Comparison of ENCODE assay signal across 8 mouse cellular contexts in the genomic region with DNA sequence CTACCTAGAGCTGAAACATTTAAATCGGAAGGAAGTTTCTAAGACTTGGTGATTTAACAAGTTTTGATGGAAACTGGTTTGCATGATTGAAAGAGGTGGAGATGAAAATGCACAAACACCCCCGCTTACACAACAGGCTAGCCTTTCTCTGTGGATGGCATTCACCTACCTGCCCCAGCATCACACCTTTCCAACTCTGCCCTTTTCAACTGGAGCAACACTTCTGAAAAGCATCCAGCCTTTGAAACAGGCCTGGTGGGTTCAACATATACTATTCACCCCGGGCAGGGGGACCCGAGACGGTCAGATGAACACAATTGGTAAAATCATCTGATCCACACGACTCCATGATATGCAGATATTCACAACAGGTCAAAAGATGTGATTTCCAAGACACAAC. TPM values are rescaled to one million over a fixed set of nuclear protein-coding genes. Genes with fewer than 3 reads are reported as not detected.
DNase-seq lines count a peak whose midpoint lies in the region; ATAC-seq and TF ChIP-seq lines count a peak whose summit lies in the region.

No protein-coding gene starts in this region.

- H3K4me2 ChIP-seq in liver, embryonic 14.5 days (ENCODE audit: low read depth): peak overlapping the region; percentile 90

- no peak overlapping the region for H3K27ac ChIP-seq in gastrocnemius, adult 2 months
- H3K27ac ChIP-seq in liver, embryonic 14.5 days: no peak overlapping the region

- no peak for DNase-seq in gastrocnemius, adult 2 months
- no peak for DNase-seq in gastrocnemius, postnatal 10 days
- DNase-seq in urinary bladder, postnatal 14 days (ENCODE audit: low spot score): peak; percentile 2
- DNase-seq in urinary bladder, postnatal 4 days (ENCODE audit: low spot score in 2 of 2): no peak
- DNase-seq in liver, embryonic 14.5 days (ENCODE audit: low read depth in 3 of 3, low spot score in 3 of 3): no peak
- no peak for DNase-seq in layer of hippocampus, postnatal 36 days
- no peak for DNase-seq in adrenal gland, postnatal 14 days
- no peak for DNase-seq in B cell, adult 2 months

- no peak overlapping the region for H3K9ac ChIP-seq in liver, embryonic 14.5 days (replicated peaks)

- ATAC-seq in liver, embryonic 14.5 days (ENCODE audit: insufficient read depth): no peak

- no peaks in the 10 kb centered on the region for H3K27me3 ChIP-seq in liver, embryonic 14.5 days (ENCODE audit: control insufficient read depth, insufficient read depth, low read length)

- WGBS in liver, embryonic 14.5 days (ENCODE audit: insufficient replicate concordance): 59% methylated on average over 6 of the region's 6 CpGs

- H3K4me3 ChIP-seq in gastrocnemius, adult 2 months: peak overlapping the region; percentile 96
- no peak overlapping the region for H3K4me3 ChIP-seq in liver, embryonic 14.5 days (ENCODE audit: insufficient read depth in 1 of 2, low read depth in 2 of 2, low read length in 2 of 2)

- intact Hi-C loops in gastrocnemius, adult 2 months (cut with DNase I): loop anchor here (2.0 kb wide), 1 partner anchor 273 kb away; no protein-coding TSS in a partner anchor

- no peak for TF ChIP-seq EP300 in liver, embryonic 14.5 days (IDR thresholded peaks at IDR 0.05; ENCODE audit: low read depth)

- TF ChIP-seq CTCF in gastrocnemius, adult 2 months (IDR thresholded peaks at IDR 0.05): no peak
- no peak for TF ChIP-seq CTCF in liver, embryonic 14.5 days (IDR thresholded peaks at IDR 0.05; ENCODE audit: low read depth)

- no peaks in the 10 kb centered on the region for H3K36me3 ChIP-seq in liver, embryonic 14.5 days (replicated peaks; ENCODE audit: control insufficient read depth, insufficient read depth, low read depth)

- H3K4me1 ChIP-seq in liver, embryonic 14.5 days (replicated peaks; ENCODE audit: control insufficient read depth in 2 of 2, insufficient read depth in 2 of 2, low read length in 1 of 2): peaks cover 2 to 11% of the 10 kb centered on the region in 2 experiments; a peak in 3 of 4 replicates

- no peaks in the 10 kb centered on the region for H3K9me3 ChIP-seq in liver, embryonic 14.5 days (ENCODE audit: control insufficient read depth, low read length)

RNA-seq across cellular contexts. Expression of a gene that starts 0.7 kb away (rescaled TPM):
- 1 to 10 TPM; 2.0 to 6.2 TPM for total RNA-seq in gastrocnemius, adult 2 months (2021)
- 1 to 10 TPM; 8.8 to 9.8 TPM for total RNA-seq in gastrocnemius, postnatal 10 days (2021)
- polyA plus RNA-seq in liver, embryonic 14.5 days (2012; rRNA removed): 1.5 and 1.8 TPM in 2 replicates
- 1.8 and 2.1 TPM in 2 replicates for polyA plus RNA-seq in liver, embryonic 14.5 days (2014; fragmentation: Nextera tagmentation; extraction: Ambion mirVana)
- 10 to 100 TPM; 16.3 to 17.8 TPM for total RNA-seq in layer of hippocampus, postnatal 36 days (2021)
- total RNA-seq in adrenal gland, postnatal 14 days (2021): 10.7 and 11.5 TPM in 2 replicates
